Mouse (Mus musculus): ENCODE measurements at regions not wholly inside any gene's neighbourhood (a gene's known extent, or its start where the extent isn't known, plus 50 kb on each side); places are given as distances from the start of the nearest gene placed in this dataset.

GRCm38 (mm10) chr14:97329979-97330378 is 811.1 kb upstream of the Klhl1 start:
- TF ChIP-seq CTCF (conservative IDR thresholded peaks at IDR 0.05; ENCODE audit: low read length): no peak
- TF ChIP-seq NANOG (IDR thresholded peaks at IDR 0.05; ENCODE audit: borderline replicate concordance, low read length): no peak
- TF ChIP-seq POU5F1 (IDR thresholded peaks at IDR 0.05; ENCODE audit: borderline replicate concordance, low read length): no peak
- H3K27me3 ChIP-seq (ENCODE audit: insufficient read depth, low read length): no peaks in the 10 kb centered on the region
- no peaks in the 10 kb centered on the region for H3K36me3 ChIP-seq (ENCODE audit: insufficient read depth, low read length)
- H3K9me3 ChIP-seq (ENCODE audit: low read length): peaks cover 3% of the 10 kb centered on the region; the same call in 1 of the 2 replicates
- H3K4me3 ChIP-seq (replicated peaks; ENCODE audit: low read length): no peak overlapping the region
- no peaks in the 10 kb centered on the region for H3K4me1 ChIP-seq (replicated peaks; ENCODE audit: low read depth, low read length)

GRCm38 (mm10) chr14:97293109-97293508 is 774.2 kb upstream of the Klhl1 start:
- Histone ChIP-seq H3K4me3 (replicated peaks; ENCODE audit: low read length) (no peak overlapping the region), H3K27me3 (ENCODE audit: insufficient read depth, low read length) (no peaks in the 10 kb centered on the region), H3K36me3 (ENCODE audit: insufficient read depth, low read length) (no peaks in the 10 kb centered on the region), H3K9me3 (ENCODE audit: low read length) (no peaks in the 10 kb centered on the region), H3K4me1 (replicated peaks; ENCODE audit: low read depth, low read length) (no peaks in the 10 kb centered on the region)
- TF ChIP-seq NANOG (IDR thresholded peaks at IDR 0.05; ENCODE audit: borderline replicate concordance, low read length): no peak
- no peak for TF ChIP-seq POU5F1 (IDR thresholded peaks at IDR 0.05; ENCODE audit: borderline replicate concordance, low read length)
- TF ChIP-seq CTCF (conservative IDR thresholded peaks at IDR 0.05; ENCODE audit: low read length): no peak

GRCm38 (mm10) chr14:97287447-97287846 is 768.5 kb upstream of the Klhl1 start:
- H3K27me3 ChIP-seq (ENCODE audit: insufficient read depth, low read length): no peaks in the 10 kb centered on the region
- no peak overlapping the region for H3K4me3 ChIP-seq (replicated peaks; ENCODE audit: low read length)
- H3K4me1 ChIP-seq (replicated peaks; ENCODE audit: low read depth, low read length): no peaks in the 10 kb centered on the region
- H3K9me3 ChIP-seq (ENCODE audit: low read length): no peaks in the 10 kb centered on the region
- no peaks in the 10 kb centered on the region for H3K36me3 ChIP-seq (ENCODE audit: insufficient read depth, low read length)
- TF ChIP-seq CTCF (conservative IDR thresholded peaks at IDR 0.05; ENCODE audit: low read length) (no peak), POU5F1 (IDR thresholded peaks at IDR 0.05; ENCODE audit: borderline replicate concordance, low read length) (no peak), NANOG (IDR thresholded peaks at IDR 0.05; ENCODE audit: borderline replicate concordance, low read length) (no peak)

- H3K4me3 ChIP-seq (replicated peaks; ENCODE audit: low read length): no peak overlapping the region
- no peaks in the 10 kb centered on the region for H3K27me3 ChIP-seq (ENCODE audit: insufficient read depth, low read length)
- TF ChIP-seq POU5F1 (IDR thresholded peaks at IDR 0.05; ENCODE audit: borderline replicate concordance, low read length) (no peak), CTCF (conservative IDR thresholded peaks at IDR 0.05; ENCODE audit: low read length) (no peak), NANOG (IDR thresholded peaks at IDR 0.05; ENCODE audit: borderline replicate concordance, low read length) (no peak)
- H3K9me3 ChIP-seq (ENCODE audit: low read length): no peaks in the 10 kb centered on the region
- H3K36me3 ChIP-seq (ENCODE audit: insufficient read depth, low read length): no peaks in the 10 kb centered on the region
- no peaks in the 10 kb centered on the region for H3K4me1 ChIP-seq (replicated peaks; ENCODE audit: low read depth, low read length)
Observed at GRCm38 (mm10) chr14:97258461-97258860, 739.6 kb upstream of the Klhl1 start.
